Mouse (Mus musculus) midbrain, embryonic 15.5 days (tissue): ENCODE data around the gene Rin2. TPM values are rescaled to one million over a fixed set of nuclear protein-coding genes. Genes with fewer than 3 reads are reported as not detected.
A peak's percentile ranks its signal among the peaks of the same experiment; 100 is the strongest.

Experiments
- ATAC-seq: fragments of 200-750 bp; cut with Nextera tagmentation; replicated peaks from 2 replicates; pipeline ENCODE4 v1.8.0; 2017; ENCODE audit warnings: moderate TSS enrichment
- H3K27ac ChIP-seq: fragments of 300-500 bp; sonication (generic); 2 replicates; pipeline ENCODE4 v1.5.1; 2015; ENCODE audit warnings: mild to moderate bottlenecking, inconsistent platforms
- H3K27me3 ChIP-seq: fragments of 300-500 bp; sonication (generic); replicated peaks from 2 replicates; pipeline ENCODE4 v1.6.1; 2015; ENCODE audit warnings: inconsistent platforms
- H3K36me3 ChIP-seq: fragments of 300-500 bp; sonication (generic); replicated peaks from 2 replicates; pipeline ENCODE4 v1.6.1; 2015; ENCODE audit warnings: inconsistent platforms
- H3K4me1 ChIP-seq: fragments of 300-500 bp; sonication (generic); 2 replicates; pipeline ENCODE4 v1.6.1; 2015; ENCODE audit warnings: inconsistent platforms
- H3K4me2 ChIP-seq: fragments of 300-500 bp; sonication (generic); 2 replicates; pipeline ENCODE4 v1.6.1; 2015; ENCODE audit warnings: inconsistent platforms, mild to moderate bottlenecking, moderate library complexity
- H3K4me3 ChIP-seq: fragments of 300-500 bp; sonication (generic); 2 replicates; pipeline ENCODE4 v1.5.1; 2015; ENCODE audit warnings: mild to moderate bottlenecking, inconsistent platforms
- H3K9ac ChIP-seq: fragments of 300-500 bp; sonication (generic); 2 replicates; pipeline ENCODE4 v1.6.1; 2015; ENCODE audit warnings: mild to moderate bottlenecking, inconsistent platforms
- H3K9me3 ChIP-seq: fragments of 300-500 bp; sonication (generic); 2 replicates; pipeline ENCODE4 v1.6.1; 2016; ENCODE audit warnings: inconsistent platforms
- WGBS: fragments of 180-500 bp; shearing (Covaris S2); methylation state at CpG from one replicate; pipeline ENCODE4 v1.1.7; 2015; ENCODE audit warnings: mixed read lengths; 5-methylcytosine and 5-hydroxymethylcytosine counted together
- polyA plus RNA-seq: library from polyadenylated mRNA; unstranded; fragments of >200 nt; fragmentation: Nextera tagmentation; extraction: Ambion mirVana; gene quantifications from 2 replicates; pipeline ENCODE4 v1.2.1, GENCODE M21; 2015

Rin2 gene
- 19.3 and 21.1 TPM in 2 replicates for polyA plus RNA-seq

- Histone ChIP-seq H3K9ac (peak within 1 kb of the TSS; percentile 67), H3K27ac (peak within 1 kb of the TSS; percentile 27; the same call in 1 of the 2 replicates), H3K4me2 (peak within 1 kb of the TSS; percentile 97), H3K36me3 (no peaks in the 10 kb centered on the region), H3K4me3 (peak within 1 kb of the TSS; percentile 73), H3K27me3 (no peaks in the 10 kb centered on the region), H3K4me1 (peaks cover 28% of the 10 kb centered on the region), H3K9me3 (no peaks in the 10 kb centered on the region)
- ATAC-seq: peak; percentile 84
- under 1% methylated on average over 33 of the region's 33 CpGs for WGBS
Observed at GRCm38 (mm10) chr2:145675142-145675755, at the start of gene Rin2. Gene Rin2 (plus strand): TSS chr2:145675215.

GRCm38 (mm10) chr2:145631123-145631798, 43.8 kb upstream of the Rin2 start:
- Histone ChIP-seq H3K4me3 (no peak overlapping the region), H3K36me3 (no peaks in the 10 kb centered on the region), H3K4me2 (no peak overlapping the region), H3K9ac (no peak overlapping the region), H3K27me3 (no peaks in the 10 kb centered on the region), H3K27ac (no peak overlapping the region), H3K4me1 (no peaks in the 10 kb centered on the region), H3K9me3 (no peaks in the 10 kb centered on the region)
- no peak for ATAC-seq
- 64% methylated on average over 6 of the region's 6 CpGs for WGBS

GRCm38 (mm10) chr2:145631799-145632174, 43.2 kb upstream of the Rin2 start:
- no peak overlapping the region for H3K4me3 ChIP-seq
- H3K27ac ChIP-seq: no peak overlapping the region
- no peaks in the 10 kb centered on the region for H3K4me1 ChIP-seq
- ATAC-seq: no peak
- H3K9ac ChIP-seq: no peak overlapping the region
- 48% methylated on average over 4 of the region's 4 CpGs for WGBS
- H3K9me3 ChIP-seq: no peaks in the 10 kb centered on the region
- H3K27me3 ChIP-seq: no peaks in the 10 kb centered on the region
- no peaks in the 10 kb centered on the region for H3K36me3 ChIP-seq
- H3K4me2 ChIP-seq: no peak overlapping the region

GRCm38 (mm10) chr2:145633811-145634210, 41.2 kb upstream of the Rin2 start:
- H3K9ac ChIP-seq: no peak overlapping the region
- H3K9me3 ChIP-seq: no peaks in the 10 kb centered on the region
- no peak overlapping the region for H3K4me3 ChIP-seq
- no peaks in the 10 kb centered on the region for H3K27me3 ChIP-seq
- H3K27ac ChIP-seq: no peak overlapping the region
- WGBS: 68% methylated on average over 5 of the region's 5 CpGs
- H3K36me3 ChIP-seq: no peaks in the 10 kb centered on the region
- ATAC-seq: no peak
- no peaks in the 10 kb centered on the region for H3K4me1 ChIP-seq
- no peak overlapping the region for H3K4me2 ChIP-seq

GRCm38 (mm10) chr2:145640255-145640984, 34.6 kb upstream of the Rin2 start:
- no peak overlapping the region for H3K27ac ChIP-seq
- H3K9ac ChIP-seq: no peak overlapping the region
- no peak overlapping the region for H3K4me2 ChIP-seq
- 83% methylated on average over 21 of the region's 21 CpGs for WGBS
- no peaks in the 10 kb centered on the region for H3K4me1 ChIP-seq
- no peaks in the 10 kb centered on the region for H3K36me3 ChIP-seq
- no peak overlapping the region for H3K4me3 ChIP-seq
- no peaks in the 10 kb centered on the region for H3K9me3 ChIP-seq
- ATAC-seq: no peak
- no peaks in the 10 kb centered on the region for H3K27me3 ChIP-seq

GRCm38 (mm10) chr2:145655373-145655960, 19.5 kb upstream of the Rin2 start:
- 40% methylated on average over 12 of the region's 12 CpGs for WGBS
- Histone ChIP-seq H3K9me3 (no peaks in the 10 kb centered on the region), H3K27ac (no peak overlapping the region), H3K4me2 (no peak overlapping the region), H3K27me3 (no peaks in the 10 kb centered on the region), H3K36me3 (no peaks in the 10 kb centered on the region), H3K9ac (no peak overlapping the region), H3K4me3 (no peak overlapping the region), H3K4me1 (no peaks in the 10 kb centered on the region)
- ATAC-seq: no peak

GRCm38 (mm10) chr2:145656121-145656520, 18.9 kb upstream of the Rin2 start:
- Histone ChIP-seq H3K9ac (no peak overlapping the region), H3K4me1 (no peaks in the 10 kb centered on the region), H3K27ac (no peak overlapping the region), H3K4me3 (no peak overlapping the region), H3K4me2 (no peak overlapping the region), H3K9me3 (no peaks in the 10 kb centered on the region), H3K36me3 (no peaks in the 10 kb centered on the region), H3K27me3 (no peaks in the 10 kb centered on the region)
- WGBS: 39% methylated on average over 3 of the region's 3 CpGs
- ATAC-seq: no peak

GRCm38 (mm10) chr2:145656716-145657115, 18.3 kb upstream of the Rin2 start:
- 50% methylated on average over 1 of the region's 1 CpGs for WGBS
- no peaks in the 10 kb centered on the region for H3K27me3 ChIP-seq
- H3K4me3 ChIP-seq: no peak overlapping the region
- no peak overlapping the region for H3K4me2 ChIP-seq
- no peak for ATAC-seq
- no peaks in the 10 kb centered on the region for H3K36me3 ChIP-seq
- H3K9ac ChIP-seq: no peak overlapping the region
- no peaks in the 10 kb centered on the region for H3K4me1 ChIP-seq
- H3K9me3 ChIP-seq: no peaks in the 10 kb centered on the region
- no peak overlapping the region for H3K27ac ChIP-seq

- 71% methylated on average over 6 of the region's 7 CpGs for WGBS
- H3K4me1 ChIP-seq: no peaks in the 10 kb centered on the region
- no peaks in the 10 kb centered on the region for H3K27me3 ChIP-seq
- ATAC-seq: no peak
- no peak overlapping the region for H3K9ac ChIP-seq
- H3K4me3 ChIP-seq: no peak overlapping the region
- no peaks in the 10 kb centered on the region for H3K36me3 ChIP-seq
- H3K4me2 ChIP-seq: no peak overlapping the region
- H3K9me3 ChIP-seq: no peaks in the 10 kb centered on the region
- no peak overlapping the region for H3K27ac ChIP-seq
Observed at GRCm38 (mm10) chr2:145661242-145661641, 13.8 kb upstream of the Rin2 start.

GRCm38 (mm10) chr2:145663899-145664298, 11.1 kb upstream of the Rin2 start:
- Histone ChIP-seq H3K27ac (no peak overlapping the region), H3K4me3 (no peak overlapping the region), H3K4me2 (no peak overlapping the region), H3K9ac (no peak overlapping the region), H3K27me3 (no peaks in the 10 kb centered on the region), H3K36me3 (no peaks in the 10 kb centered on the region), H3K9me3 (no peaks in the 10 kb centered on the region), H3K4me1 (no peaks in the 10 kb centered on the region)
- 74% methylated on average over 7 of the region's 7 CpGs for WGBS
- no peak for ATAC-seq

- no peak overlapping the region for H3K9ac ChIP-seq
- H3K4me3 ChIP-seq: no peak overlapping the region
- H3K27me3 ChIP-seq: no peaks in the 10 kb centered on the region
- H3K4me1 ChIP-seq: no peaks in the 10 kb centered on the region
- no peaks in the 10 kb centered on the region for H3K9me3 ChIP-seq
- no peaks in the 10 kb centered on the region for H3K36me3 ChIP-seq
- WGBS: 84% methylated on average over 2 of the region's 2 CpGs
- no peak for ATAC-seq
- H3K27ac ChIP-seq: no peak overlapping the region
- no peak overlapping the region for H3K4me2 ChIP-seq
Observed at GRCm38 (mm10) chr2:145664311-145664710, 10.7 kb upstream of the Rin2 start.

GRCm38 (mm10) chr2:145668135-145668534, 6.9 kb upstream of the Rin2 start:
- no peaks in the 10 kb centered on the region for H3K27me3 ChIP-seq
- H3K27ac ChIP-seq: no peak overlapping the region
- 85% methylated on average over 3 of the region's 4 CpGs for WGBS
- H3K9ac ChIP-seq: no peak overlapping the region
- H3K4me3 ChIP-seq: no peak overlapping the region
- no peak for ATAC-seq
- no peaks in the 10 kb centered on the region for H3K36me3 ChIP-seq
- no peaks in the 10 kb centered on the region for H3K9me3 ChIP-seq
- H3K4me2 ChIP-seq: no peak overlapping the region
- no peaks in the 10 kb centered on the region for H3K4me1 ChIP-seq
